Mouse (Mus musculus): ENCODE measurements around the gene Apol10b. TPM values are rescaled to one million over a fixed set of nuclear protein-coding genes. Genes with fewer than 3 reads are reported as not detected.

The Apol10b gene
- total and polyA plus RNA-seq, 3 experiments: 0.08 to 0.19 TPM; not detected in 1

DNA sequence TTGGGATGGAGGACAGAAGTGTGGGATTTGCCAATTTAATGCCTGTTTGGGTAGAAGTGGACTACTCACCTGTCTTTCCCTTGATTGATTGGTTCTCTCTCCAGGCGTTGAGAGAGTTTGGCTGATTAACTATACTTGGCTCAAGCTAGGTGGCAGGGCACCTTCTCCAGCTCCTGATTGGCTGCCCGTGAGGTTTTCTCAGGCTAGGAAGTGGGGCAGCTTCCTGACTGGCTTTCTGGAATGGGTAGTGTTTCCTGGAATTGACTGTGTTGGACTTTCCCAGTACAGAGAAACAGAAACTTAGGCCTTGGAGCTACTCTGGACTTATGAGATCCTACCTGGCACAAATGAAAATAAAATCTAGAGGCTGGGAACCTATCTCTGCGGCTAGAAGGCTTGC, 2.5 kb upstream of the Apol10b start:
- no peak for TF ChIP-seq HCFC1 (IDR thresholded peaks at IDR 0.05; ENCODE audit: low read depth, low read length)
- no peak for TF ChIP-seq BHLHE40 (IDR thresholded peaks at IDR 0.05; ENCODE audit: borderline replicate concordance, low read depth, low read length)
- no peak for TF ChIP-seq RCOR1 (IDR thresholded peaks at IDR 0.05; ENCODE audit: low read depth, low read length)
- TF ChIP-seq TBP (IDR thresholded peaks at IDR 0.05; ENCODE audit: low read depth, low read length): no peak
- TF ChIP-seq ETS1 (IDR thresholded peaks at IDR 0.05; ENCODE audit: low read depth, low read length): no peak
- TF ChIP-seq KAT2A (conservative IDR thresholded peaks at IDR 0.05; ENCODE audit: low read depth, low read length): no peak
- no peak for TF ChIP-seq E2F4 (IDR thresholded peaks at IDR 0.05; ENCODE audit: borderline replicate concordance, low read depth, low read length)
- TF ChIP-seq MYC (IDR thresholded peaks at IDR 0.05; ENCODE audit: low read depth, low read length): no peak
- no peak for TF ChIP-seq MAZ (IDR thresholded peaks at IDR 0.05; ENCODE audit: low read depth, low read length)
- TF ChIP-seq MXI1 (IDR thresholded peaks at IDR 0.05; ENCODE audit: low read depth, low read length): no peak
- TF ChIP-seq UBTF (IDR thresholded peaks at IDR 0.05; ENCODE audit: borderline replicate concordance, insufficient read depth, low read depth, low read length): no peak
- no peak for TF ChIP-seq CHD2 (IDR thresholded peaks at IDR 0.05; ENCODE audit: low read length)
- TF ChIP-seq TAL1 (IDR thresholded peaks at IDR 0.05; ENCODE audit: low read length): no peak
- TF ChIP-seq POLR2AphosphoS2 (IDR thresholded peaks at IDR 0.05; ENCODE audit: low read length): no peak
- TF ChIP-seq MAFK (IDR thresholded peaks at IDR 0.05; ENCODE audit: borderline replicate concordance, low read depth, low read length): no peak
- no peak for TF ChIP-seq USF1 (IDR thresholded peaks at IDR 0.05; ENCODE audit: low read depth, low read length)
- no peak for TF ChIP-seq SMC3 (IDR thresholded peaks at IDR 0.05; ENCODE audit: low read depth, low read length)
- no peak for TF ChIP-seq ZNF384 (IDR thresholded peaks at IDR 0.05; ENCODE audit: low read depth, low read length)
- no peak overlapping the region for H3K27ac ChIP-seq (ENCODE audit: control insufficient read depth, low read depth, low read length)

DNA sequence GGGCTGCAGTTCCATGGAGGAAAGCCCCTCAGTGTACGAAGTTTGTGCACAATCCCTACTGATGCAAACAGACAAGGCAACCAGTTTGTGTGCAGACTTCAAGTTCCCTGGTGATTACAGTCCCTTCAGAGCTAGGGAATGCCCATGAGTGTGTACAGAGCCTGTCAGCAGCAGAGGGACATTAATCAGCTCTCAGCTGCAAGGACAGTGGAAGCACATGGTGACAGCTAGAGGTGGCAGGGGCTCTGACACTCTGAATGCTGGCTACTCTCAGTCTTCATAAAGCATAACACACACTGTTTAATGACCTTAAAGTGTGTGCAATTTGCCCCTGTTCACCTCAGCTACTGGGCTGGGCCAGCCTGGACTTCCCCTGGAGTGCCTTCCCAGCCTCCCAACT, 2.4 kb downstream of the Apol10b start:
- Histone ChIP-seq H3K36me3 (ENCODE audit: control insufficient read depth in 1 of 2, insufficient read depth in 2 of 2, low read length in 2 of 2) (no peaks in the 10 kb centered on the region), H3K27ac (ENCODE audit: control insufficient read depth, low read depth, low read length) (no peak overlapping the region), H3K27me3 (ENCODE audit: control insufficient read depth in 1 of 2, insufficient read depth in 2 of 2, low read length in 2 of 2) (no peaks in the 10 kb centered on the region), H3K4me1 (ENCODE audit: control insufficient read depth in 1 of 2, insufficient read depth in 2 of 2, low read length in 2 of 2) (no peaks in the 10 kb centered on the region), H3K79me2 (ENCODE audit: control insufficient read depth, insufficient read depth, low read length, poor library complexity) (no peaks in the 10 kb centered on the region), H3K9ac (ENCODE audit: control insufficient read depth, low read depth, low read length, poor library complexity, severe bottlenecking) (no peak overlapping the region), H3K4me3 (ENCODE audit: control insufficient read depth in 1 of 2, insufficient read depth in 1 of 2, low read depth in 2 of 2, low read length in 2 of 2) (no peak overlapping the region), H3K9me3 (replicated peaks; ENCODE audit: insufficient read depth, low read length) (no peaks in the 10 kb centered on the region)
- TF ChIP-seq JUND (IDR thresholded peaks at IDR 0.05; ENCODE audit: low read depth, low read length) (no peak), ZKSCAN1 (IDR thresholded peaks at IDR 0.05; ENCODE audit: low read depth, low read length) (no peak)
- no peak for DNase-seq (ENCODE audit: low read depth, low spot score)

More for the DNA sequence above, 2.5 kb upstream of the Apol10b start:
- Histone ChIP-seq H3K9ac (ENCODE audit: control insufficient read depth, low read depth, low read length, poor library complexity, severe bottlenecking) (no peak overlapping the region), H3K4me3 (ENCODE audit: control insufficient read depth in 1 of 2, insufficient read depth in 1 of 2, low read depth in 2 of 2, low read length in 2 of 2) (no peak overlapping the region), H3K9me3 (replicated peaks; ENCODE audit: insufficient read depth, low read length) (no peaks in the 10 kb centered on the region), H3K27me3 (ENCODE audit: control insufficient read depth in 1 of 2, insufficient read depth in 2 of 2, low read length in 2 of 2) (no peaks in the 10 kb centered on the region), H3K36me3 (ENCODE audit: control insufficient read depth in 1 of 2, insufficient read depth in 2 of 2, low read length in 2 of 2) (no peaks in the 10 kb centered on the region), H3K4me1 (ENCODE audit: control insufficient read depth in 1 of 2, insufficient read depth in 2 of 2, low read length in 2 of 2) (no peaks in the 10 kb centered on the region), H3K79me2 (ENCODE audit: control insufficient read depth, insufficient read depth, low read length, poor library complexity) (no peaks in the 10 kb centered on the region)
- no peak for DNase-seq (ENCODE audit: low read depth, low spot score)

Data from MEL (cell line).